Mouse (Mus musculus): Measurements from ENCODE around the gene Rtl3. TPM values are rescaled to one million over a fixed set of nuclear protein-coding genes. Genes with fewer than 3 reads are reported as not detected.

Rtl3 gene
- not detected for total RNA-seq (2021)

DNA sequence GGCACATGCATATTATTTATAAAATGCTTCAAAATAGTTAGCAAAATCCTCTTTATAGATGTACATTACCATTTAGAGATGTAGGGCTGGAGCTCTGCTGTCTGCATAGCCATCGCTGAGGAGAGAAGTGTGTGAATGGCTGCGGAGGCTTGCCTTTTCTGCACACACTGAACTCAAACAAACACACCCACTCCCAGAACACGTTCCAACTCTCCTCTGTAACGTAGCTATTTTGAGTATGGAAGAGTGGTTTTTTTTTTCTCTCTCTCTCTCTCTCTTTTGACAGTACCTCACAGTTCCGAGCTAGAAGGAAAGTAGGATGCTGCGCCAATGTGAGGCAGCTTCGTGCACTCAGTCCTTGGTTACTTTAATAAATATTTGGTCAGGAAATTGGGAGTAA lies at the start of gene Rtl3:
Gene Rtl3, minus strand, starts transcription at position 236 of the 400 bp plus-strand sequence.
- intact Hi-C loops (cut with DNase I) = no loop called here
- peak; percentile 11 to 18 for DNase-seq (ENCODE audit: low spot score in 2 of 2)

DNA sequence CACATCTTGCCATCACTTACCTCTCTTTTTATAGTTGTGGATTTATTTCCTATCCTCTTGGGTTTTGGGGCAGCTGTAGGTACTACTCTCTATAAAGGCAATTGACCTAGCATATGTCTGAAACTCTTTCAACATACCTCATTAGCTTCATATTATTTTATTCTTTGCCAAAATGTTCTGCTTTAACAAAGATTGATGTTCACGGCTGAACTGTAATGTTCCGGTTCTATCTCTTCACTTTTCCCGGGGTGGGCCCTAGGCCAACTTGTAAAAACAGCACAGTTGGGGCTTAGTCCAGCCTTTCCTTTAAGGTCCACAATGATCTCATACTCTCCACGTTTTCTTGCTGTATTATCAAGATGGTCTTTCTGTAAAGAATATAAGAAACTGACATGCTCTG lies 31.9 kb upstream of the Rtl3 start:
- DNase-seq (ENCODE audit: low spot score in 2 of 2) = no peak
- intact Hi-C loops (cut with DNase I) = no loop called here

DNA sequence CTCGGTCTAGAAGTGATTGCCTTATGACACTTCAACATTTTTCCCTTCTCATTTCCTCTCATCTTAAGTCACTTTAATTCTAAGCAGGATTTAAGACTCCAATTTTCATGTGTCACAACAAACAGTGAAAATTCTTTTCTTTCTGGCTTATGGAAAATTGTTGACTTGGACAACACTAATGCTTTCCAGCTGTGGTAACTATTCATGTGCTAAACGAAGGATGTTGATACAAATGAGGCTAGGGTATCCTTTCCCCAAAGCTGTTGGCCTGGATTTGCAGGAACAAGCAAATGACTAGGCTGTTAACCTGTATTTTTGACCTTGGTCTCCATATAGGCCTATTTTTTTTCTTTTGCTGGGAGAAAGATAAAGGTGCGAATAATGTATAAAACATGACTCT lies 31.4 kb upstream of the Rtl3 start:
- intact Hi-C loops (cut with DNase I) = no loop called here
- DNase-seq (ENCODE audit: low spot score in 2 of 2) = no peak

DNA sequence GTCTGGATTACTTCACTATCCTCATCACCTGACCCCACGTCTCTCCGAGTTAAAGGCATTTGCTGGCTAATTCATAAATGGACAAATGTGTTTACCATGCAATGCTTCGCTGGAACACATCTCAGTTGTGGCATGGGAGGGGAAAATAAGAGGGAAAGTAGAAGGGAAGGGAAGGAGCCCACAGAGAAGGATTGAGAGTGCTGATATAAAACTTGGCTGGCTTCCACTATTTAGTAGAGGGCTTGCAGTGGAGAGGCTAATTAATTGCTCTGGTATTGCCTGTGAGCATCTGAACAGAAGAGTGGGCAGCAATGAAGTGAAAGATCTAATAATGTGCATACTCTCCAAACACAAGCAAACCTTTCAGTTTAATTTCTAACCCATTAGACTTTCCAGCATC lies 31.0 kb upstream of the Rtl3 start:
- intact Hi-C loops (cut with DNase I) = no loop called here
- DNase-seq (ENCODE audit: low spot score in 2 of 2) = no peak

DNA sequence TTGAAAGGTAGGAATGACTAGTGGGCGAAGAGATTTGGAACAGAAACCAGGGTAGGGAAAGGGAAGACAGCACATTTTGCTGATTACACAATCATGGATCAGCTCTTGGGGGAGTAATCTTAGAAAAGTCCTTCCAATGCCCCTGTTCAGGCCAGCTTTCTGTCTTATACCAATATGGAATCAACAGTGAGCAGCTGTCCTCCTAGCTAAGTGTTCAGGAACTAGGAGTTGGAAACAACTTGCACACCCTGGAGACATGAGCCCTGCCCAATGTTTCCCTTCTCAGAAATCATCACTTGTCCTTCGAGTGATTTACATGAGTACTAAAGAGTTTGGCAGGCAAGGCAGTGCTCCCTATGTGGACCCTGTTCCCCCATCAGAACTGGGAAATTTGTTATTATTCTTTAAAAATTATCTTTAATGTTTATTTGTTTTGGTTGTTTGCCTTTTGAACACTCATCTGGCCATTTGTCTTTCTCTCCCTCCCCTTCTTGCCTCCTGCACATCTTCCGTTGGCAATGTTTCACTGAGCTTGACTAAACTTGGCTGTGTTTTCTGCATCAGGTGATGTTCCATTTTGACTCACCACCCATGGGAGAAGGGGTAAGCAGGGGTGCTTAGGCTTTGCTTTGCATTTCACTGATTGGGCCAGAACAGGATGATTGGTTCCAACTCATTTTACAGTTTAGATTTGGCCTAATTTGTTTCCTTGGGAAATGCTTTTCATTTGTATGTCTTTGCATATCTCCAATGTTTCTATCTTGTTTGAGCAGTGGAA lies 13.3 kb upstream of the Rtl3 start:
- DNase-seq (ENCODE audit: low spot score in 2 of 2) = no peak
- intact Hi-C loops (cut with DNase I) = no loop called here

DNA sequence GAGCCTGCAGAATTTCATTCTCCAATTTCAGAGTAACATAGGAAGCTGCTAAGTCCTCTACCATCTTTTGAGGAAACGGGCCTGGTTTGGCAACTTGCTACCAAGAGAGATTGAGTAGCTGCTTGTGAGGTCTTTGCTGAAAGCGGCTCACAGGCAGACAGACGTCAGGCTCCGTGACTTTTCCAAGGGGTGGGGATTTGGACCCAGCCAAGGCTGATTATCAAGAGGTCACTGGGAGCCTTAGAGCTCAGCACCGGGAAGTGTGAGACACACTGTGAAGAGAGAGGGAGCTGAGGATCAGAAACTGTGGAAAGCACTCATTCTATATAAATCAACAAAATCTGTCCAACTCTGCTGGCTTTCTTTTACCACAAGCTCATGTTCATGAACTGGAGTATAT lies 853 bp downstream of the Rtl3 start:
- DNase-seq (ENCODE audit: low spot score in 2 of 2) = no peak
- intact Hi-C loops (cut with DNase I) = no loop called here

DNA sequence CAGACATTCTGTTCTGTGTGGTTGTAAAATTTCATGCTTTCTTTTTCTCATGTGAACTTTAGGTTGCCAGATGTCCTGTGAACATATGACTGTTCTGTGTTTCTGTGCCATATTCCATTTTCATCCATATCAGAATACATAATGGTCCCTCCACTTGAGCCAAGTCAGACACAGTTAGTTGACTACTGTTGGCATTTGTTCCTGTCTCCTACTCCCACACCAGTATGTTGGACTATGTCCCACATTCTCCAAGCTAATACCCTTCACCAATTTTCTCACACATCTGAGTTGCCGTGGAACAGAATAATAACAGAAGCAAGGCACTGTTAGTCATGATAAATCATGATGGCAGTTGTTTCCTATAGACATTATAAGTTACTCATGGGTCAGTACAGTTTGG lies 9.9 kb downstream of the Rtl3 start:
- intact Hi-C loops (cut with DNase I) = no loop called here
- DNase-seq (ENCODE audit: low spot score in 2 of 2) = no peak

DNA sequence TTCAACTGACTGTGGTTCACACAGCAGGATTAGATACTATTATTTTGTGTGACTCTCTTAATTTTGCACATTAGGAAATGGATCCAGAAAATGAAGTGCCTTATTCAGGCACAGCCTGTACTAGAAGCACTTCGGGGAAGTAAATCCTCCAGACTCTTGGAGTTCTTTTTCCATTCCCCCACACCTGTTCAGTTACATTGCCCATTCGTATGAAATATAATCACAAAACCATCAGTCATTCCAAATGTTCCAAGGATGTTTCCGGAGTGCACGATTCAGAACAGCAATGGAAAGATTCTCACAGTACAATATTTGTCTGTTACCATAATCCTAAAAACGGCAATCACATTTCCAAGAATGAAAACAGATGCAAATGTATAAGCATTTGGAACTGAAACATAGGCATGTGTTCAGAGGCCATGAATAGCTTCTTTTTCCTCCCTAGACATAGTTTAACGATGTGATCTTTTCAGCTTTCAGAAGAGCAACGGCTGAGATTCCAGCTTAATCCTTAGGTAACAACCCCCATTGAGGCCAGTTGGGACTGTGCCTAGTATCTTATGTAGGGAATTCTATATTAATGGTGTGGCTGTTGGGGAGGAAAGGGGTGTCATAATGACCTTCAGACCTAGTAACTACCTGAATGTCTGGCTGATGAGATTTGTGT lies 30.8 kb downstream of the Rtl3 start:
- DNase-seq (ENCODE audit: low spot score in 2 of 2) = no peak
- intact Hi-C loops (cut with DNase I) = no loop called here

DNA sequence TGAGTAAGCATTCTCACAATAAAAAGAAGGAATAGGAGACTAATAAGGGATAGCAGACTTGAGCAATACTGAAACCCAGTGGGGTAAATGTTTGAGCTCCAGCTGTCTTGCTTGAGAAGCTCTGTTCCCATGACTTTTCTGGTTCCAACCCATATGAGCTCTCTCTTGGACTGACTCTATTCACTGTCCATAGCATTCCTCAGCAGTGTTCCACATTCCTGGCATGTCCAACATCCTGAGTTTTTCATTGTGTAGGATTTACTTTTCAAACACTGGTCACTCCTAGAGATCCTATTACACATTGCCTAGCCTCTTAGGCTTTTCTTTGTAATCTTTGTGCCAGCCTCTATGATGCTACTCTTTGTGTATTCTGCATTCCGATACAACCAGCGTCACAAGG lies 36.1 kb downstream of the Rtl3 start:
- intact Hi-C loops (cut with DNase I) = no loop called here

DNA sequence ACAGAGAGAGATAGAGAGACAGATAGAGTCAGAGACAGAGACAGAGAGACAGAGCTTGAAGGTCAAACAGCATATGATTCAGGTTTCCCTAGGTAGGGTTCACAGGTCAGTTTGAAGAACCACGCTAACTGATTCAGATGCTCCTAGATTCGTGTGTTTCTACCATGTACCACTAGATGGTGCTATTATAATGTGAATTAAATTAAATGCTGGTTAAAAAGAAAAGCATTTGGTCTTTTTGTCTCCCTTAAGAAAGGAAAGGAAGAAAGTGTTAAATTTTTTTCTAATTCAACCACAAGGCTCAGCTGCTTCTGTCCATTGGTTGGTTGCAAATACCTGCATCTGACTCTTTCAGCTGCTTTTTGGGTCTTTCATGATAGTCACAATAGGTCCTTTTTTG lies 45.8 kb downstream of the Rtl3 start:
- DNase-seq (ENCODE audit: low spot score in 2 of 2) = no peak
- intact Hi-C loops (cut with DNase I) = loop anchor here (5.0 to 10.0 kb wide), 4 partner anchors 223 to 680 kb away; no protein-coding TSS in a partner anchor

More for the DNA sequence above, 36.1 kb downstream of the Rtl3 start:
- DNase-seq (ENCODE audit: low spot score in 2 of 2) = no peak

Other genes starting within 250 kb of the Rtl3 start
- gene Cysltr1, start 237.0 kb downstream of the Rtl3 start, total RNA-seq (2021) = under 1 TPM; 0.20 to 0.61 TPM
- gene Lpar4, start 80.0 kb upstream of the Rtl3 start, total RNA-seq (2021) = under 1 TPM; 0.76 to 0.77 TPM
- gene P2ry10, start 247.8 kb upstream of the Rtl3 start, total RNA-seq (2021) = not detected